Mouse (Mus musculus) urinary bladder, adult 2 months (tissue): Measurements from ENCODE around the gene Prkar1b. TPM values are rescaled to one million over a fixed set of nuclear protein-coding genes. Genes with fewer than 3 reads are reported as not detected.

Experiments
- DNase-seq: peaks from one replicate; pipeline ENCODE4 v3.0.0; 2022; ENCODE audit warnings: low spot score
- polyA plus RNA-seq: library from polyadenylated mRNA; depleted of rRNA; stranded (reverse); fragments of >200 nt; gene quantifications from 2 replicates; pipeline ENCODE4 v1.2.3, GENCODE M21; 2012

The Prkar1b gene
- polyA plus RNA-seq, 1 experiment, result 15.0 TPM

- DNase-seq, result no peak
These were observed 3.2 kb downstream of the Prkar1b start for GRCm38 (mm10) chr5:139146476-139147075.

GRCm38 (mm10) chr5:139145726-139146125 is 4.1 kb downstream of the Prkar1b start:
- DNase-seq, result no peak

GRCm38 (mm10) chr5:139143890-139144289 is 5.9 kb downstream of the Prkar1b start:
- DNase-seq, result no peak

GRCm38 (mm10) chr5:139141326-139141725 is 8.5 kb downstream of the Prkar1b start:
- no peak for DNase-seq

- no peak for DNase-seq
These were observed 9.2 kb downstream of the Prkar1b start for GRCm38 (mm10) chr5:139140589-139140988.

GRCm38 (mm10) chr5:139138926-139139472 is 10.8 kb downstream of the Prkar1b start:
- no peak for DNase-seq

- no peak for DNase-seq
These were observed 11.4 kb downstream of the Prkar1b start for GRCm38 (mm10) chr5:139138261-139138925.

GRCm38 (mm10) chr5:139137176-139137575 is 12.6 kb downstream of the Prkar1b start:
- DNase-seq, result no peak

- DNase-seq, result no peak
These were observed 13.5 kb downstream of the Prkar1b start for GRCm38 (mm10) chr5:139136341-139136740.

- no peak for DNase-seq
These were observed 15.3 kb downstream of the Prkar1b start for GRCm38 (mm10) chr5:139134501-139134900.

- DNase-seq, result no peak
These were observed 19.4 kb downstream of the Prkar1b start for GRCm38 (mm10) chr5:139130351-139130750.

GRCm38 (mm10) chr5:139129572-139130151 is 20.1 kb downstream of the Prkar1b start:
- DNase-seq, result no peak

- DNase-seq, result no peak
These were observed 20.7 kb downstream of the Prkar1b start for GRCm38 (mm10) chr5:139129078-139129477.

- no peak for DNase-seq
These were observed 21.2 kb downstream of the Prkar1b start for GRCm38 (mm10) chr5:139128476-139129065.

GRCm38 (mm10) chr5:139125717-139126116 is 24.1 kb downstream of the Prkar1b start:
- DNase-seq, result no peak

GRCm38 (mm10) chr5:139118961-139119276 is 30.9 kb downstream of the Prkar1b start:
- no peak for DNase-seq

- no peak for DNase-seq
These were observed 31.5 kb downstream of the Prkar1b start for GRCm38 (mm10) chr5:139118139-139118960.

- no peak for DNase-seq
These were observed 34.3 kb downstream of the Prkar1b start for GRCm38 (mm10) chr5:139115507-139115906.

- no peak for DNase-seq
These were observed 34.9 kb downstream of the Prkar1b start for GRCm38 (mm10) chr5:139114876-139115275.

- DNase-seq, result no peak
These were observed 37.4 kb downstream of the Prkar1b start for GRCm38 (mm10) chr5:139112418-139112817.

- no peak for DNase-seq
These were observed 37.8 kb downstream of the Prkar1b start for GRCm38 (mm10) chr5:139111991-139112390.
